Mouse (Mus musculus): Measurements from ENCODE around the gene Nup88. TPM values are rescaled to one million over a fixed set of nuclear protein-coding genes. Genes with fewer than 3 reads are reported as not detected.
A peak's percentile ranks its signal among the peaks of the same experiment; 100 is the strongest.

Gene Nup88
- polyA plus RNA-seq, 1 experiment: 227 TPM

DNA sequence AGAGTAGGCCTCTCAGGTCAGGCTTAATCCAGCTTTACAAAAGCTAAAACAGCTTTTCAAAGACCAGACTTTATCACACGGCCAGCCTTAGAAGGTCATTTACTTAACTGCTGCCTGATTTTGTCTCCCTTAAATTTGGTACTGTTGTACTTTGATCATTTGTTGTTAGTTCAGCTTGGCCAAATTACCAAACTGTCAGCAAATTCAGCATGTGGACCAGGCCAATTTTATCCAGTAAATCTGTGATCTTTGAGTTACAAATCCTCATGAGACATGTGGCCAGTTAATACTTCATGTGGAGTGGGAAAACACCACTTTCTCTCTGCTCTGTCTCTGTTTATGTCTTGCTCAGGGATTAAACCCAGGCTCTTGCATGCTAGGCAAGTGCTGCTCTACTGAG lies 2.8 kb upstream of the Nup88 start:
- TF ChIP-seq CTCF (IDR thresholded peaks at IDR 0.05; ENCODE audit: low read depth, low read length) (no peak), EP300 (IDR thresholded peaks at IDR 0.05; ENCODE audit: insufficient read depth, low read depth, low read length) (no peak), POLR2A (IDR thresholded peaks at IDR 0.05; ENCODE audit: insufficient read depth, low read length) (no peak)
- no peaks in the 10 kb centered on the region for H3K4me1 ChIP-seq (ENCODE audit: control insufficient read depth, insufficient read depth, low read length)
- no peaks in the 10 kb centered on the region for H3K27me3 ChIP-seq (ENCODE audit: control insufficient read depth, insufficient read depth, low read length, poor library complexity, severe bottlenecking)
- H3K36me3 ChIP-seq (ENCODE audit: control insufficient read depth, insufficient read depth, low read length, poor library complexity, severe bottlenecking): peaks cover 36% of the 10 kb centered on the region
- H3K27ac ChIP-seq (ENCODE audit: insufficient read depth, low read length): no peak overlapping the region
- H3K9ac ChIP-seq (ENCODE audit: low read depth, poor library complexity, severe bottlenecking): no peak overlapping the region
- no peak overlapping the region for H3K4me3 ChIP-seq (ENCODE audit: low read depth, low read length)
- H3K9me3 ChIP-seq (replicated peaks; ENCODE audit: control insufficient read depth, insufficient read depth, low read length, poor library complexity, severe bottlenecking): no peaks in the 10 kb centered on the region

DNA sequence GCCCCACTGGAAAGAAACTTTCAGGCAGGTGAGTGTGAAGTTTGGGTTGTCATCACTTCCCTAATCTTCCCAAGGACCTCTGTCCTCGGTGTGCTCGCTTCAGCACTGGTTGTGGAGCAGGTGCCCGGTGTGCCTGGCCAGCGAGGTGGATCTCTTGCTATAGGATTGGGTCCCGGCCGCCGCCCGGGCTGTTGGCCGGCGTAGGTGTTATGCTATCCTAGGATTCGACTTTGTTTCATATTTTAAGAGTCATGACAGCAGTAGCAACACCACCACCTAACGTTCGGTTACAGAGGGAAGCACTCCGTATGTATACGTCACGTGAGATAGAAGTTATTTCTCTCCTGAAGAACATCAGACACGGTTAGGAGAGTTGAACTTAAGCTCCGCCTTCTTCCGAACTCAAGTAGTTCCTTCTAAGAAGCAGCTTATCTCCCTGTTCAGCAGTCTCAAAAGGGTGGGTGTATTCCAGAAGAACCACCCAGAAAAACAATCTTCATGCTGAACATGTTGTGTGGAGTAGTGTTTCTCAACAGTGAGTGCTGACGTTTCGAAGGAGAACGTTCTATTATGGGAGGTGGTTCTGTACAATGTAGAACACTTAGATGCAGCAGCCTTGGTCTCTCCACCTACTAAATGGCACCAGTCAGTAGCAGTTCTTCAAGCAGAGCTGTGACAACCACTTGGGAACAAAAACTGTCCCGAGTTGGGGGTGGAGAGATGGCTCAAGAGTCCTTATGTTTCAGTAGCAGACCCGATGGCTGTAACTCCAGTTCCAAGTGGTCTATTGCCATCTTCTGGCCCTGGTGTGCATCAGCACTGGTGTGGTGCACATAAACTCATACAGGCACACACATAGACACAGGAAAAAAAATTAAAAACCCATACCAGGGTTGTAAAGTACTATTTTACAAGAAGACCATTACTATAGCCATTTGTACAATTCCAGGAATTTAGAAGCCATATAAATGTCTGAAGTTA lies 1.1 kb upstream of the Nup88 start:
- TF ChIP-seq POLR2A (IDR thresholded peaks at IDR 0.05; ENCODE audit: insufficient read depth, low read length) (no peak), CTCF (IDR thresholded peaks at IDR 0.05; ENCODE audit: low read depth, low read length) (peak; percentile 9)
- H3K27me3 ChIP-seq (ENCODE audit: control insufficient read depth, insufficient read depth, low read length, poor library complexity, severe bottlenecking): no peaks in the 10 kb centered on the region
- H3K4me1 ChIP-seq (ENCODE audit: control insufficient read depth, insufficient read depth, low read length): no peaks in the 10 kb centered on the region
- no peak overlapping the region for H3K27ac ChIP-seq (ENCODE audit: insufficient read depth, low read length)
- H3K9me3 ChIP-seq (replicated peaks; ENCODE audit: control insufficient read depth, insufficient read depth, low read length, poor library complexity, severe bottlenecking): no peaks in the 10 kb centered on the region
- peak overlapping the region; percentile 32 for H3K9ac ChIP-seq (ENCODE audit: low read depth, poor library complexity, severe bottlenecking)
- H3K4me3 ChIP-seq (ENCODE audit: low read depth, low read length): peak overlapping the region; percentile 81
- H3K36me3 ChIP-seq (ENCODE audit: control insufficient read depth, insufficient read depth, low read length, poor library complexity, severe bottlenecking): peaks cover 31% of the 10 kb centered on the region

DNA sequence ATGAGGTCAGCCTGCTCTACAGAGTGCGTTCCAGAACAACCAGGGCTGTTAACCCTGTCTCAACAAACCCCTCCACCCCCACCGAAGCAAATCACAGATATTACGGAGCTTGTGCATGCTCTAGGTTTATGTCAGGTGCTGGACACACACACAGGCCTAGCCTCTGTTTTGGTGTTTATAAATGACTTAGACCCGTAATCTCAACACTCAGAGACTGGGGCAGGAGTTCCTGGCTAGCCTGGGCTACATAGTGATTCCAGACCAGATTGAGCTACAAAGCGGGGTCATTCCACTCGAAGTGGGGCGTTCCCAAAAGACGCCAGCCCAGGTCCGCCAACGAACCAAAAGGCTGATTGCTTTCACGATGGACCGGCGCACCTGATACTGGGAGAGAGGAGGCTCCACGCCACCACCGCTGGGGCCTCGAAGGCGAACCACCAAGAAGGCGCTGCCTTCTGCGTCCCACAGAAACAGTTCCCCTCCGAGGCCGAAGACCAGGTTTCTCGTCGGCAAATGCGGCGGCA lies 440 bp downstream of the Nup88 start:
- peak overlapping the region; percentile 83 for H3K9ac ChIP-seq (ENCODE audit: low read depth, poor library complexity, severe bottlenecking)
- H3K36me3 ChIP-seq (ENCODE audit: control insufficient read depth, insufficient read depth, low read length, poor library complexity, severe bottlenecking): peaks cover 42% of the 10 kb centered on the region
- TF ChIP-seq CTCF (IDR thresholded peaks at IDR 0.05; ENCODE audit: low read depth, low read length) (no peak), POLR2A (IDR thresholded peaks at IDR 0.05; ENCODE audit: insufficient read depth, low read length) (no peak), EP300 (IDR thresholded peaks at IDR 0.05; ENCODE audit: insufficient read depth, low read depth, low read length) (no peak)
- peak overlapping the region; percentile 8; the same call in 1 of the 2 replicates for H3K27ac ChIP-seq (ENCODE audit: insufficient read depth, low read length)
- H3K4me3 ChIP-seq (ENCODE audit: low read depth, low read length): peak overlapping the region; percentile 91
- no peaks in the 10 kb centered on the region for H3K27me3 ChIP-seq (ENCODE audit: control insufficient read depth, insufficient read depth, low read length, poor library complexity, severe bottlenecking)
- H3K9me3 ChIP-seq (replicated peaks; ENCODE audit: control insufficient read depth, insufficient read depth, low read length, poor library complexity, severe bottlenecking): no peaks in the 10 kb centered on the region
- H3K4me1 ChIP-seq (ENCODE audit: control insufficient read depth, insufficient read depth, low read length): no peaks in the 10 kb centered on the region

DNA sequence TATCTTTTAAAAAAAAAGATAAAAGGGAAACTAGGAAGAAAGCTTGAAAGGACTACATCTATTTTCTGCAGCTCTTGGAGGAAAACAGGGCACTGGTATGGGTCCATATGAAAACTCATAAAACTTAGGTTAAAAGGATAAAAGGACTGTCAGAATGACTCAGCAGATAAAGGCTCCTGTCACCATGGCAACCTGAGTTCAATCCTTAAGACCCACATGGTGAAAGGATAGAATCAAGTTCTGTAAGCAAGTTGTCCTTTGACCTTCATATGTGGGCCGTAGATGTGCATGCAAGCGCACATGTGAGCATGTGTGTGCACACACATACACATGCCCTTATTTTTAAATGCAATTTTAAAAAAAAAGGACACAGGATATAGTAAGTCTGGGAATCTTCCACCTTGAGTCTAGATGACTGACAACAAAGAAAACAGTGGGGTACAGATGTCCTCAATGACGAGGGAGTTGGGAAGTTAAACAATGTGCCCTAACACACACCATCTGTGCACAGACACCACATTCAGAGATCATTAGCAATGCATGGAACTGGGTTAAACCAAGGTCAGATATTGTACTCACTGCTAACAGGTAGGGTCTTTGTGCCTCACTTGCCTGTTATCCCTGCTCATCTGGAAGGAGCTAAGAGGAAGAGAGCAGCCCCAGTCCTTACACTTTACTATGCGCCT lies 5.4 kb downstream of the Nup88 start:
- no peaks in the 10 kb centered on the region for H3K9me3 ChIP-seq (replicated peaks; ENCODE audit: control insufficient read depth, insufficient read depth, low read length, poor library complexity, severe bottlenecking)
- H3K9ac ChIP-seq (ENCODE audit: low read depth, poor library complexity, severe bottlenecking): peak overlapping the region; percentile 57

DNA sequence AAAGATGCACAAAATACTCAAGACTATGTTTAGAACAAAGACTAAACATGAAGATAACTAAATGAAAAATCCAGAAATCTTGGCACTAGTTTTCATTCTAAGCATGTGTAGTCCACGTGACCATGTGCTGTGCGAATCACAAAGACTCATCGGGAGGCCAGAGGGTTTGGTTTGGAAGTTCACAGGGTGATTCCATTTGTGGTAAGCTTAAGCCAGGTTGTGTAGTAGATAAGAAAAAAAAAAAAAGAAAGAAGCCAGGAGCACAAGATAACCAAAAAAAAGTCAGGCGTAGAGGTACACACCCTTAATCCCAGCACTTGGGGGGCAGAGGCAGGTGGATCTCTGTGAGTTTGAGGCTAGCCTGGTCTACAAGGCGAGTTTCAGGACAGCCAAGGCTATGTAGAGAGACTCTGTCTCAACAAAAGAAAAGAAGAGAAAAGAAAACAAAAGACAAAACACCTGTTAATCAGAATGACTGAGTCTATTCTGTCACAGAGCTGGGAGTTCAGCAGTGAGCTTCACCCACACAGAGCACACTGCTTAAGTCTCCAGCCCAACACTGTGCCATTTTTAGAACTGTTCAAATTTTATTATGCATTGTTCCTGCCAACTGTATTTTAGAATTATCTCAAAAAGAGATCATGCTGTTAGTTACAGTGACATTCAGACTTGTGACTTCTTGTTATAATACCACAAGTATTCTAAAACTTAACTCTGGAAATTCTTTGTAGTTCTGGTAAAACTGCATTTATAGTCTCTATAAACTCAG lies 8.8 kb downstream of the Nup88 start:
- TF ChIP-seq CTCF (IDR thresholded peaks at IDR 0.05; ENCODE audit: low read depth, low read length): no peak
- no peak for TF ChIP-seq POLR2A (IDR thresholded peaks at IDR 0.05; ENCODE audit: insufficient read depth, low read length)
- no peak for TF ChIP-seq EP300 (IDR thresholded peaks at IDR 0.05; ENCODE audit: insufficient read depth, low read depth, low read length)
- Histone ChIP-seq H3K9me3 (replicated peaks; ENCODE audit: control insufficient read depth, insufficient read depth, low read length, poor library complexity, severe bottlenecking) (no peaks in the 10 kb centered on the region), H3K36me3 (ENCODE audit: control insufficient read depth, insufficient read depth, low read length, poor library complexity, severe bottlenecking) (peaks cover 94% of the 10 kb centered on the region), H3K27ac (ENCODE audit: insufficient read depth, low read length) (peak overlapping the region; percentile 44), H3K9ac (ENCODE audit: low read depth, poor library complexity, severe bottlenecking) (no peak overlapping the region), H3K4me1 (ENCODE audit: control insufficient read depth, insufficient read depth, low read length) (peaks cover 4% of the 10 kb centered on the region), H3K4me3 (ENCODE audit: low read depth, low read length) (no peak overlapping the region), H3K27me3 (ENCODE audit: control insufficient read depth, insufficient read depth, low read length, poor library complexity, severe bottlenecking) (no peaks in the 10 kb centered on the region)

More for the DNA sequence above, 5.4 kb downstream of the Nup88 start:
- peak; percentile 67 for TF ChIP-seq EP300 (IDR thresholded peaks at IDR 0.05; ENCODE audit: insufficient read depth, low read depth, low read length)
- TF ChIP-seq POLR2A (IDR thresholded peaks at IDR 0.05; ENCODE audit: insufficient read depth, low read length): no peak
- no peak for TF ChIP-seq CTCF (IDR thresholded peaks at IDR 0.05; ENCODE audit: low read depth, low read length)
- Histone ChIP-seq H3K27ac (ENCODE audit: insufficient read depth, low read length) (peak overlapping the region; percentile 94), H3K27me3 (ENCODE audit: control insufficient read depth, insufficient read depth, low read length, poor library complexity, severe bottlenecking) (no peaks in the 10 kb centered on the region), H3K4me3 (ENCODE audit: low read depth, low read length) (peak overlapping the region; percentile 38; the same call in 1 of the 2 replicates), H3K4me1 (ENCODE audit: control insufficient read depth, insufficient read depth, low read length) (peaks cover 4% of the 10 kb centered on the region), H3K36me3 (ENCODE audit: control insufficient read depth, insufficient read depth, low read length, poor library complexity, severe bottlenecking) (peaks cover 79% of the 10 kb centered on the region)
